In the genomic region with DNA sequence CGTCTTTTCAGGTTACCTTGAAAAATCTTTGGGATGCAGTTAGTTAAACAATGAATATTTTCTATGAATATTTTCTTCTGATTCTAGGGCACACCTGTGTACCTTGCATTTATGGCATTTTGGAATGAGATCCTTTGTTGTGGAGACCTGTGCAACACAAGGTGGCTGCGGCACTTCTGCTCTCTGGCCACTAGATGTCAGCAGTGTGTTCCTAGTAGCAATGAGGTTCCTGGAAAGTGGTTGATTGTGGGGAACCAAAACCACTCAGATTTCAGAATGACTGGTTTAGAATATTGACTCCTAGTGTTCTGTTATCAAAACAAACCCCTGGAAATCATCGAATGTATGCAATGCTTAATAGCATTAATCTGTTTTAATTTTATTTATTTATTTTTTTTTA, we compare ENCODE assay signal across 8 mouse cellular contexts. TPM values are rescaled to one million over a fixed set of nuclear protein-coding genes. Genes with fewer than 3 reads are reported as not detected.
DNase-seq lines count a peak whose midpoint lies in the region; ATAC-seq and TF ChIP-seq lines count a peak whose summit lies in the region.

No protein-coding gene starts in this region.

- H3K9me3 ChIP-seq in G1E (replicated peaks): peaks cover 7% of the 10 kb centered on the region; the same call in 1 of the 2 replicates
- no peaks in the 10 kb centered on the region for H3K9me3 ChIP-seq in forebrain, postnatal 0 days (ENCODE audit: low read length)

- WGBS in forebrain, postnatal 0 days: 5% methylated on average over 3 of the region's 3 CpGs
- 3% methylated on average over 3 of the region's 3 CpGs for WGBS in large intestine, adult 2 months

- H3K27ac ChIP-seq in forebrain, postnatal 0 days (ENCODE audit: low read depth, low read length): no peak overlapping the region

- no peak overlapping the region for H3K4me2 ChIP-seq in forebrain, postnatal 0 days (ENCODE audit: low read depth)

- TF ChIP-seq CTCF in G1E (IDR thresholded peaks at IDR 0.05; ENCODE audit: low read depth, low read length): peak; percentile 87
- TF ChIP-seq CTCF in forebrain, postnatal 0 days (IDR thresholded peaks at IDR 0.05; ENCODE audit: low read depth): peak; percentile 97

- H3K4me3 ChIP-seq in G1E (ENCODE audit: low read depth, low read length): no peak overlapping the region
- no peak overlapping the region for H3K4me3 ChIP-seq in forebrain, postnatal 0 days (ENCODE audit: low read depth, low read length)

- peak; percentile 35 to 37 for DNase-seq in B cell, adult 2 months
- DNase-seq in G1E (ENCODE audit: low spot score): peak; percentile 1
- DNase-seq in cerebellum, adult 11-12 months: peak; percentile 10
- peak; percentile 90 for DNase-seq in forebrain, postnatal 0 days
- peak; percentile 14 for DNase-seq in large intestine, adult 2 months (ENCODE audit: low read depth, low spot score)
- DNase-seq in lung, postnatal 10 days: peak; percentile 70
- DNase-seq in retina, postnatal 7 days (ENCODE audit: low read depth, low spot score): peak; percentile 68

- no peaks in the 10 kb centered on the region for H3K36me3 ChIP-seq in G1E (replicated peaks)
- no peaks in the 10 kb centered on the region for H3K36me3 ChIP-seq in forebrain, postnatal 0 days (ENCODE audit: insufficient read depth)

- H3K4me1 ChIP-seq in G1E (ENCODE audit: insufficient read depth, low read depth, low read length): no peaks in the 10 kb centered on the region
- H3K4me1 ChIP-seq in forebrain, postnatal 0 days (ENCODE audit: insufficient read depth): no peaks in the 10 kb centered on the region

- 0 out of 2 replicates have a peak, but pooled peaks have one; percentile 15 for ATAC-seq in G1E (ENCODE audit: extremely low read depth, insufficient number of reproducible peaks, low FRiP score, poor library complexity, severe bottlenecking)
- peak; percentile 73; the same call in 1 of the 2 replicates for ATAC-seq in forebrain, postnatal 0 days
- no peak; the same call in 1 of the 2 replicates for ATAC-seq in erythroblast, adult 5-6 weeks (replicated peaks; ENCODE audit: low FRiP score, poor library complexity, severe bottlenecking)

- H3K27me3 ChIP-seq in G1E (ENCODE audit: insufficient read depth, low read length): no peaks in the 10 kb centered on the region
- H3K27me3 ChIP-seq in forebrain, postnatal 0 days (ENCODE audit: insufficient read depth, low read length): no peaks in the 10 kb centered on the region

- H3K9ac ChIP-seq in forebrain, postnatal 0 days: no peak overlapping the region

RNA-seq across cellular contexts. Expression of a gene that starts 31.7 kb away (rescaled TPM):
- total RNA-seq in G1E (2014; fragmentation: Nextera tagmentation) (not detected in 2 replicates), G1E (2017) (under 0.01 TPM in 1 of 2 replicates, not detected in the other)
- polyA plus RNA-seq in G1E (2012): not detected in 2 replicates
- 0.05 TPM in 1 of 2 replicates, not detected in the other for total RNA-seq in forebrain, postnatal 0 days (2014; rRNA removed)
- 0.16 and 0.22 TPM in 2 replicates for polyA plus RNA-seq in forebrain, postnatal 0 days (2015; fragmentation: Nextera tagmentation; extraction: Ambion mirVana)
- polyA plus RNA-seq in large intestine, adult 2 months (2012; rRNA removed): not detected in 2 replicates
- total RNA-seq in erythroblast, adult 5-6 weeks (2015; ENCODE audit: low replicate concordance): not detected in 2 replicates
- not detected in 2 replicates for total RNA-seq in erythroblast, adult 5-6 weeks (2017; ENCODE audit: low replicate concordance)

Comparison
In these comparisons a context has a peak if more than half of its experiments do, and no peak if none do; other contexts are left out.
1. DNase-seq: peak in every context shown above with its lines; median percentile 90 in forebrain, postnatal 0 days; 70 in lung, postnatal 10 days; 68 in retina, postnatal 7 days; 36 in B cell, adult 2 months; 14 in large intestine, adult 2 months; 10 in cerebellum, adult 11-12 months; 1 in G1E.